In the genomic region with DNA sequence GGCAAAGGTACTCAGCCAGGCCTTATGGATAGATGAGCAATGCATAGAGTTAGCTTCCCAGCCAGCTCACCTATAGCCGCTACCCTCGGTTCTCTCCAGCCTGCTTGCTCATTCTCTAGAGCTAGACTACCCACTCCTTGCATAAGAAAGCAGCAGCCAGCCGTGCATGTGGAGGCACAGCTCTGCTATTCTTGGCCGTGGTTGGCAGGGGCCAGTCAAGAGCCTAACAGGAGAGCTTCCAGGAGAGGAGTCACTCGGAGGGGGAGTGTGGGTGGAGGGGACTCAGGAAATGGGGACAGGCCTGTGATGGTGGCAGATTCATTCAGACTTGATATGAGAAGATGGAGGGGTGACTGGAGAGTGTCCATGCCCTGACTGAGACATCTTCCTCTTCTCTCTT, we compare ENCODE assay signal across 13 mouse cellular contexts. TPM values are rescaled to one million over a fixed set of nuclear protein-coding genes. Genes with fewer than 3 reads are reported as not detected.
A peak's percentile ranks its signal among the peaks of the same experiment; 100 is the strongest.
DNase-seq lines count a peak whose midpoint lies in the region; ATAC-seq lines count a peak whose summit lies in the region.
"Had no signal": no experiment of that assay in that cellular context is flagged by ENCODE, and none has a peak within 500 bp of the region (broad histone marks: within the 10 kb centered on the region; RNA-seq: fewer than 3 reads in every experiment).

No protein-coding gene starts in this region.

- H3K4me3 ChIP-seq in heart, embryonic 16.5 days (ENCODE audit: low read length) = no peak overlapping the region
- H3K4me3 ChIP-seq: erythroblast, embryonic 14.5 days had no signal

- intact Hi-C loops in left cerebral cortex, postnatal 4 days (cut with DNase I) = no loop called here

- H3K9me3 ChIP-seq in heart, embryonic 16.5 days (replicated peaks; ENCODE audit: control insufficient read depth, low read length) = no peaks in the 10 kb centered on the region

- peaks cover 59% of the 10 kb centered on the region for H3K4me1 ChIP-seq in heart, embryonic 16.5 days (ENCODE audit: control insufficient read depth, insufficient read depth, low read length)

- 33% methylated on average over 5 of the region's 5 CpGs for WGBS in heart, embryonic 16.5 days

- H3K27ac ChIP-seq in heart, embryonic 16.5 days (ENCODE audit: low read length) = 0 out of 2 replicates have a peak overlapping the region, but pooled peaks have one; percentile 17
- H3K27ac ChIP-seq: liver, embryonic 14.5 days had no signal

- no peaks in the 10 kb centered on the region for H3K27me3 ChIP-seq in heart, embryonic 16.5 days (ENCODE audit: control insufficient read depth, insufficient read depth, low read length)

- no peak overlapping the region for H3K4me2 ChIP-seq in heart, embryonic 16.5 days (ENCODE audit: low read depth, low read length)

- peak; percentile 24; the same call in 1 of the 2 replicates for ATAC-seq in heart, embryonic 16.5 days (replicated peaks; ENCODE audit: extremely low read depth, insufficient read depth, low FRiP score)

- H3K9ac ChIP-seq in heart, embryonic 16.5 days (ENCODE audit: low read length) = no peak overlapping the region
- H3K9ac ChIP-seq: liver, embryonic 14.5 days had no signal

- H3K36me3 ChIP-seq in heart, embryonic 16.5 days (ENCODE audit: control insufficient read depth, insufficient read depth) = peaks cover 13% of the 10 kb centered on the region; the same call in 1 of the 2 replicates

- DNase-seq in cerebellum, adult 9-11 months = peak; percentile 55
- DNase-seq in cerebellum, adult 11 months = no peak
- peak; percentile 75 for DNase-seq in left cerebral cortex, adult 11 months (ENCODE audit: low spot score)
- DNase-seq in left cerebral cortex, postnatal 4 days = no peak
- peak; percentile 85 for DNase-seq in right cerebral cortex, postnatal 25 days
- DNase-seq in kidney, postnatal 4 days = no peak
- DNase-seq in spleen, adult 18-20 months = no peak
- DNase-seq: adrenal gland, adult 8-10 months; cerebellum, adult 9-10 months; thymus, postnatal 14 days had no signal

RNA-seq across cellular contexts. Expression of gene Fkrp, which starts 7.2 kb away (rescaled TPM):
- total RNA-seq in left cerebral cortex, postnatal 4 days (2021) = 10 to 100 TPM; 35.8 to 38.9 TPM
- polyA plus RNA-seq in heart, embryonic 16.5 days (2015; fragmentation: Nextera tagmentation; extraction: Ambion mirVana) = 33.0 and 33.9 TPM in 2 replicates

RNA-seq across cellular contexts. Expression of gene Strn4, which starts 8.0 kb away (rescaled TPM):
- total RNA-seq in left cerebral cortex, postnatal 4 days (2021) = 100 to 1,000 TPM; 223 to 229 TPM
- polyA plus RNA-seq in heart, embryonic 16.5 days (2015; fragmentation: Nextera tagmentation; extraction: Ambion mirVana) = 88.8 and 92.5 TPM in 2 replicates

RNA-seq across cellular contexts. Expression of gene Prkd2, which starts 19.0 kb away (rescaled TPM):
- total RNA-seq in left cerebral cortex, postnatal 4 days (2021) = 1 to 10 TPM; 9.1 to 9.5 TPM
- polyA plus RNA-seq in heart, embryonic 16.5 days (2015; fragmentation: Nextera tagmentation; extraction: Ambion mirVana) = 13.0 and 15.4 TPM in 2 replicates

RNA-seq across cellular contexts. Expression of gene Slc1a5, which starts 42.6 kb away (rescaled TPM):
- 1 to 10 TPM; 8.8 TPM for total RNA-seq in left cerebral cortex, postnatal 4 days (2021)
- polyA plus RNA-seq in heart, embryonic 16.5 days (2015; fragmentation: Nextera tagmentation; extraction: Ambion mirVana) = 45.4 and 47.6 TPM in 2 replicates

RNA-seq across cellular contexts. Expression of gene Dact3, which starts 51.4 kb away (rescaled TPM):
- total RNA-seq in left cerebral cortex, postnatal 4 days (2021) = 10 to 100 TPM; 57.6 to 61.8 TPM
- 2.8 and 3.1 TPM in 2 replicates for polyA plus RNA-seq in heart, embryonic 16.5 days (2015; fragmentation: Nextera tagmentation; extraction: Ambion mirVana)

Comparison
In these comparisons a context has a peak if more than half of its experiments do, and no peak if none do; other contexts are left out.
1. DNase-seq: peak in cerebellum, adult 9-11 months (single experiment), left cerebral cortex, adult 11 months (single experiment) and right cerebral cortex, postnatal 25 days (single experiment); none in cerebellum, adult 11 months (single experiment), left cerebral cortex, postnatal 4 days (single experiment), kidney, postnatal 4 days (0 of 2) and spleen, adult 18-20 months (0 of 2).